Mouse (Mus musculus) kidney, postnatal 36 days (tissue): ENCODE measurements at regions not wholly inside any gene's neighbourhood (a gene's known extent, or its start where the extent isn't known, plus 50 kb on each side); places are given as distances from the start of the nearest gene placed in this dataset.
A peak's percentile ranks its signal among the peaks of the same experiment; 100 is the strongest.

Source experiments
- DNase-seq, 2 experiments: peaks; one replicate each; pipeline ENCODE4 v3.0.0; 2021 to 2022; ENCODE audit warnings: mixed read lengths in 2 of 2

DNA sequence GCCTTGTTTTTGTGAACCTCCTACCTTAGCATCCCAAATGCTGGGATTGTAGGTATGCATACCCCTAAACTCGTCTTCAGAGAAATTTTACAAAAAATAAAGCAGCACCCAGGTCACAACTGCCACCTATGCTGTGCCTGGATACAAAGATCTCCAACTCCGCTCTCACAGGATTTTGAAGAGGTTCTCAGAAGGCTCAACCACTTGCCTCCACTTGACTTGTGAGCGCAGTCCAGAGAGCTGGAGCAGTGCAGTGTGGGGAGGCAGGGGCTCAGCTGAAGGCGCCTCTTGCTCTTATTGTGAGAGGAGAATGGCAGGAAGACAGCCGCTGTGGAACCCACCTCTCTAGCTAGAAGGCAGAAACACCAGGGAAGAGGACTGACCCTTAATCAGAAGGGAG, 182.9 kb downstream of the Rap2a start:
- no peak for DNase-seq

GRCm38 (mm10) chr14:120669665-120670064, 191.4 kb downstream of the Rap2a start:
- no peak for DNase-seq

GRCm38 (mm10) chr14:120675752-120676151, 197.5 kb downstream of the Rap2a start:
- no peak for DNase-seq

DNA sequence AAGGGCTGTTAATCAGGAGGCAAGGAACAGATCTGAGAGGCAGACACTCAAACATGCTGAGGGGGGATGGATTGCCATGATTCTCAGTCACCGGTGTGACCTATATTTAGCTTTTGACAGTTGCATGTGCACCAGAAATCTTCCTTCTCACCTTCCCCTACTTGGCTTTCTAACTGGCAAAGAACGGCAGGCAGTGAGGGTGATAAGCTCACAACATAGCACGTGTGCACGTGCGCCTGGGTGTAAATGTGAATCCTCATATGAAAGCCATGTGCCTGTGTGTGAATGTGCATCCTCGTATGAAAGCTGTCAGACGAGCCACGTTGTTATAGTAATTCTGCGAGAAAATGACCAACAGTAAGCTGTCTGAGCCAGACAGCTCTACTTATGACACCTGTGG, 200.3 kb downstream of the Rap2a start:
- no peak for DNase-seq

DNA sequence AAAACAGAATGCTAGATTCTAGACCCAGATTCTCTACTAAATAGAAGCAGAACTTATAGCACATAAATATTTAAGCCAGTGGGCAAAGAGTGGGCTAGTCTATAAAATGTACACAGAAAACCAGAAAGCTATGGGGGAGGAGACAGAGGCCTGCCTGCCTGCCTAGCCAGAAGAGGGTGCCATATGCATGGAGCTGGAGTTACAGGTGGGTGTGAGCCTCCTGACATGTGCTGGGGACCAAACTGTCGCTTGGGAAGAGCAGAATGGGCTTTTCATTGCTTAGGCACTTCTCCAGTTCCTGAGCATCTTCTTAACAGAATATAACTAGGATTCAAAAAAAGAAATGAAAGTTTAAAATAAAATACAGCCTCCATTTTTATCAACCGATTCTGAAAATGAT, 200.8 kb downstream of the Rap2a start:
- DNase-seq = no peak

- no peak for DNase-seq
These were observed 202.0 kb downstream of the Rap2a start for GRCm38 (mm10) chr14:120680272-120680671.

- no peak for DNase-seq
These were observed 207.0 kb downstream of the Rap2a start for GRCm38 (mm10) chr14:120685263-120685662.

GRCm38 (mm10) chr14:120685877-120686276, 207.6 kb downstream of the Rap2a start:
- no peak for DNase-seq

DNA sequence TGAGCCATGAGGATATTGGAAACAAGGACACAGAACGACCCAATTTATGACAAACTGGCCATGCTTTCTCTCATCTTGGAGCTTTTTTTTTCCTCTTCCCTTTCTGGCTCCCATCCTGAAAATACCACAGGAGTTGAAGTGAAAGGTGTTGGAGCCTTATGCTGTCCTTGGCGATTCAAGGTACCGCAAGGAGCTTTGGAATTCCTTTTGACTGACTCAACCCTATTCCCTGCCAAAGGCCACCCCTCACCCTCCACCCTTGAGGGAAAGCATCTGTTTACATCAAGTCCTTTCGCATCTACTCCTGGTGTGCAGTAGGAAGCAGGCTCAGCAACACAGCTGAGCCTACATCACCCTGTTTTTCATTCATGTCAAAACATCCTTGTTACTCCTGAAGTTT, 208.5 kb downstream of the Rap2a start:
- no peak for DNase-seq

DNA sequence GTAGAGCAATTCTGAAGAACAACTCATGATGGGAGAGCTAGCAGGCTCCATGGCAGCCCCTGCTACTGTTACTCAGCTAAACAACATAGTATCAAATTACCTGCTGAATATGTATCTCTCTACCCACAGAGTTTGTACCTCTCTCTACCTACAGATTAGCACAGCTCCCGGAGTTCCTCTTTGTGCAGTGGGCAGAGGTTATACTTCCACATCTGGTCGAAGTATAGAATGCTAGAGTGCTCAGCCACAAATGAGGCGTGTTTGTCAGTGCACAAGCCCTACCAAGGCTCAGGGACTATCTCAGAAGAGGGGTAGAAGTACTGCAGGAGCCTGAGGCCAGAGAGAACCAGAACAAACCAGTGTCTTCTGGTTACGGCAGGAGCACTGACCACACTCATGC, 211.6 kb upstream of the Ipo5 start:
- no peak for DNase-seq

- peak in 1 of 2 experiments; percentile 36 for DNase-seq
These were observed 205.7 kb upstream of the Ipo5 start for GRCm38 (mm10) chr14:120705301-120705801.

GRCm38 (mm10) chr14:120710782-120711181, 200.2 kb upstream of the Ipo5 start:
- no peak for DNase-seq

- DNase-seq = peak; percentile 46 to 61
These were observed 190.3 kb upstream of the Ipo5 start for GRCm38 (mm10) chr14:120720464-120721445.

- DNase-seq = no peak
These were observed 189.2 kb upstream of the Ipo5 start for GRCm38 (mm10) chr14:120721593-120722461.

GRCm38 (mm10) chr14:120722546-120723112, 188.4 kb upstream of the Ipo5 start:
- DNase-seq = peak; percentile 12 to 37

GRCm38 (mm10) chr14:120728107-120728506, 182.9 kb upstream of the Ipo5 start:
- DNase-seq = no peak

DNA sequence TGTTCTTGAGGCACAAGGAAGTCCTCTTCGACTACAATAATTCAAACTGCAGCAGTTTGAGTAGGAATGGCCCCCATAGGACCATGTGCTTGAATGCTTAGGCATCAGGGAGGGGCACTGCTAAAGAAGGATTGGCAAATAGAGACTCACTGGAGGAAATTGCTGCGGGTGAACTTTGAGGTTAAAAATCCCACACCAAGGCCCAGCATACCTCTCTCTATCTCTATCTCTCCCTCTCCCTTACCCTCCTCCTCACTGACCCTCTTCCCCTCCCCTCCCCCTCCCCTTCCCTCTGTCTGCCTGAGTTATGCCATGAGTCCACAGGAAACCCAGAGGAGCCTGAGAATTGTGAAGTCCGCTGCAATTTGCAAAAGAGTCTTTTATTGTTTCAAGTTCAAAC, 180.8 kb upstream of the Ipo5 start:
- no peak for DNase-seq

DNA sequence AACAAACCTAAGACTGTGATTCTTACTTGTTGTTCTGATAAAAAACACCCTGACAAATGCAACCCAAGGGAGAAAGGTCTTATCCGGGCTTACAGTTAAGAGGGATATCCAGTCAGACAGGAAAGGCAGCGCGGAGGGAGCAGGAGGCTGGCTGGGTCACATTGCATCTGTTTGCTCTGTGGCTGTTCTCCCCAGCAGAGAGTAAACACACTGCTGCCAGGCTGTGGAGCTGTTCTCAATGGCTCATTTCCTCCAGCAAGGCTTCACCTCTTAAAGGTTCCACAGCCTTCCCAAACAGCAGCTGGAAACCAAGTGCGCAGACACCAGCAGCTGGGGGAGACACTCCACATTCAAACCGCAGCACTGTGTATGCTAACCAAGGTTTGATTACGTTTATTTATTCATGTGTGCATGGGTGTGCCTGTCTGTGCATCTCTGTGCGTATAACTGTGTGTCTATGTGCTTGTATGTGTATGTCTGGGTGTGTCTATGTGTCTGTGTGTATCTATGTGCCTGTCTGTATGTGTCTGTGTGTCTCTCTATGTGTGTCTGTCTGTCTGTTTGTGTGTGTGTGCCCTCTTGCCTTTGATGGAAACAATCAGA, 179.2 kb upstream of the Ipo5 start:
- DNase-seq = no peak

DNA sequence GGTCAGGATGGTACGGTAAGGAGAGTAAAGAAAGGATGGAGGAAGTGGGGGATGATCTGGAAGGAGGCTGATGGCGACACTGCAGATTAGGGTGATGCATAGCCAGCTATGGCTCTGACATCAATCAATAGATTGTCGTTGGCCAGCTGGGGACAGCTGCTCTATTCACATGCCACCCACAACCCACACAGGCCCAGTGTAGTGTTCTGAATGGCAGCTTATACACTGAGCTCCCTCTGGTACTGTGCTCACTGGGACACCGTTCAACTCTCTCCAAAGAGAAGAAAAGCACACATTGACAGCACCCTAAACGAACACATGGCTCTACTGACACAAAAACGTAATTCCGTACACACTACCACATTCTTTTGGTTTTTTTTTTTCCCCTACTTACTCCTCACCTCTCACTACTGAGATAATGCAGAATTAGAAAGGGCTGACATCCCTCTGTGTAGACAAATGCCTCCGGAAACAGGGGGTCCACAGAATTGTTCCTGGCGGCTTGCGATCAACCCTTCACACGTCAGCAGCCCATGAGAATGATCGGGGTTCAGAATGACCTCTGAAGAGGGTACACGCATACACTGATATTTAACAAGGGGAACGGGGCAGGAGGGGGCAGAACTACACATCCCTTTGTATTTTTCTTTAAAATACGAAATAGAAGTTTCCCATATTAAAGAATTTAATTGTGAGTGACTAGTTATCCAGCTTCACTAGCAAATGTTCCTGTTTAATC, 178.5 kb upstream of the Ipo5 start:
- no peak for DNase-seq

DNA sequence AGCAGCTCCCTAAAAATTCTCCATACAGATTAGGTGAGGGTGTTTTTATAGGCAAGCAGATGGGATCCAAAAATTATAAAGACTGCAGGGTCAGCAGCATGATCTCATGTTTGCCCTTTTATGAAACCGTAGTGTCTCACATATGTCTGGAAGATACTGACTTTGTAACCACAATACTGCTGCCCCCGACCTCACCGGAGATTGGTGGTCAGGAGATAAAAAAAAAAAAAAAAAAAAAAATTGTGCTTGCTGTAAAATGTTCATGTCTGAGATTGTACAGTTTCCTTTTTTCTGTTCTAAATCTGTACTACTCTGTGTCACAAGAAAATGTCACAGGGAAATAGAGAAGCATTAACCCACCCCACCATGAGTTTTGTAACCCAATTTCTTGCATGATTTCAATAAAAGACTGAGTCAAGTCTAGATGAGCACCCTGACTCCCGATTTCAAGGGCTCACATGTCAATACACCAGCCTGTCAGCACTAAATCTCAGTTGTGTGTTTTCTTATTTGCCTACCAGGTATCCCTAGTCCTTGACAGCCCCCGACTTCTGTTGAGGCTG, 169.5 kb upstream of the Ipo5 start:
- no peak for DNase-seq

DNA sequence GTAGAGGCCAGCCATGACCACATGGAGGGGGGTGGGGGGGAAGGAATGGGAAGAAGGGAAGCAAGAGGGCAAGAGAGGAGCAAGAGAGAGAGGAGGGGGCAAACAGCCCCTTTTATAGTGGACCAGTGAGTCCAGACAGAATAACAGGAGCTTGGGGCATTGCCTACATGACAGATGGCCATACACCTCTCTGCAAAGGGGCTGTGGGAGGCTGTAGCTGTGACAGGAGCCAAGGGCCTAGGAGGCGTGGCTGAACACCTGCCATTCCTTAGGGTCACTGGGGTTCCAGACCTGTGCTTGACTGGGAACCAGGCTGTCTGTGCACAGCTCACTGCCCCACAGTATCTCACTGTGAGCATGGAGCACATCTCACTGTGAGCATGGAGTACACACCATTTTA, 157.0 kb upstream of the Ipo5 start:
- no peak for DNase-seq

- no peak for DNase-seq
These were observed 155.6 kb upstream of the Ipo5 start for GRCm38 (mm10) chr14:120755389-120755788.
